Mouse (Mus musculus) CD8-positive naive resting alpha-beta T cell, adult 2 months (primary cell): ENCODE measurements around the gene AC131692.1.

Experiments
- DNase-seq, 2 experiments: peaks; one replicate each; pipeline ENCODE4 v3.0.0; 2022; ENCODE audit warnings: low read depth in 2 of 2, low spot score in 2 of 2

Gene AC131692.1

DNA sequence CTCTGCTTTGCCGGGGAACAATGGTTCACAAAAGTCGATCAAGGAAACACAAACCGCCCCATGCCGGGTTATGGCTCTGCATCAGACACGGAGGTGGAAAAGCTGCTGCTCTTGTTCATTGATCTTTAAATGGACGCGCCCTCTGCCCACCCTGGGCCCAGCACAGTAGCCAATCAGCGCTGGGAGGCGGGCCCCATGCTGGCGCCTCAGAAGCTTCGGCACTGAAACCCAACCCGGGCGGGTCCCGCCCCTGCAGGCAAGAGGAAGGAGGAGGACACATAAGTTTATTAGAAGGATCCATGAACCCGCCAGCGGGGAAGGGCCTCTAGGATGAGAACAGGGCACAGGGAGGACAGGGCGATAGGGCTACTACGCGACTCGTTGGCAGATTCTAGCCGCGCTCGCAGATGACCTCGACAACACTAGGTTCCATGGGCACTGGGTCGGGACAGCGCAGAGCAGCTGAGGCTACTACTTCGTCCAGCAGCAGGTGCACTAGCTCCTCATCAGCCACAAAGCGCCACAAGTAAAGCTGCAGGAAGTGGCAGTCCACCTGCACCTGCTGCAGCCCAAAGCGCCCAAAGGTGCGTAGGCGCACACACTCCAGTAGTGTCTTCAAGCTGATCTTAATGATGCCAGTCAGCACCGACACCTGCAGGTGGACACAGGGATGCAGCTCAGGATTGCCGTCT lies 26.3 kb upstream of the AC131692.1 start, which contains the start of gene Tm7sf2:
Gene Tm7sf2, minus strand, starts transcription at position 650 of the 692 bp plus-strand sequence.
- DNase-seq, result peak; percentile 84 to 85

GRCm38 (mm10) chr19:6068951-6069350 lies 25.3 kb upstream of the AC131692.1 start:
- DNase-seq, result peak in 1 of 2 experiments; percentile 19

- DNase-seq, result no peak
These were observed 24.4 kb upstream of the AC131692.1 start for GRCm38 (mm10) chr19:6069851-6070250.

DNA sequence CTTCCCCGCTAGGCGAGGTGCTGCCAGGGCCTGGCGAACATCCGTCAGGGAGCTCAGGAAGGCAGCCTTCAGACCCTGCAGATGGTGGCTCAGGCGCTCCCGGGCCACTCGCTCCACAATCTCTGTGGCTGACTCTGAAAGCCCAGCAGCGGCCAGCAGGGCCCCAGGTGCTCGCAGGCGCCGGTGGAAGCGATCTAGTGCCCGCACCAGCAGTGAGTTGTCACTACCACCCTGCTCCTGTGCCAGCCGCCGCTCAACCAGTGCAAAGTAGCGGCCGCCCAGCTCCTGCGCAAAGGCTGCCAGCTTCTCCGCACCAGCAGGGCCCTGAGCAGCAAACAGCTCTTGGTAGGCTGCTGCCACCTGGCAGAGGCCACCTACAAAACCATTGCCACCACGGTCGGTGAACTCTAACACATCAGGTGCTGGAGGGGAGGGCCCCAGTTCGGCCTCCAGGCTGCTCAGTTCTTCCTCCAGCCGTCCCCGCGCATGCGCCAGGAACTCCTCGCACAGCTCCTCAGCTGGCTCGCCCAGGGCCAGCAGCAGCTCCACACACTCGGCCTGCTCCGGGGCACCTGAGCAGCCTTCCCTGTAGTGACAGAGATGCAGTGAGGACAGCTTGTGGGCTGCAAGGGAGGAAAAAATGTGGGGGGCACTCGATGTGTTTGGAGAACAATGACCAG lies 23.5 kb upstream of the AC131692.1 start:
- no peak for DNase-seq

DNA sequence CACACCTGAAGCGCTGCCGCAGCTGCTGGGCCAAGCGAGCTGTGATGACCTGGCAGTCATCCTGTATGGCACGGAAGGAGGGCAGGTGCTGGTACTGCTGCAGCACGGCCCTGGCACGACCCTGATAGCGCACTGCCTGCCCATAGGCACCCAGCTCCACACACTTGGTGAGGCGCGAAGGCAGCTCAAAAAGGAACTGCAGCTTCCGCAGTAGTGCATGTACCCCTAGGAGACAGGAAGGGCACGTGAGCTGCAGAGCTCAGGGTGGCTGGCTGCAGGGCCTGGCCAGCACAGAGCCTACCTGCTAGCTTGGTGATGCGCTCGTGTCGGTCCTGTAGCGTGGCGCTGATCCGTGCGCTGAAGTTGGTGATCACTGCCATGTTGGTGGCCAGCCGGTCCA lies 23.0 kb upstream of the AC131692.1 start:
- no peak for DNase-seq

GRCm38 (mm10) chr19:6073889-6074288 lies 20.3 kb upstream of the AC131692.1 start:
- DNase-seq, result no peak

GRCm38 (mm10) chr19:6076564-6077393 lies 17.4 kb upstream of the AC131692.1 start, which contains the start of gene Vps51:
Vps51 (minus strand) TSS chr19:6077231.
- peak; percentile 78 to 85 for DNase-seq

- DNase-seq, result no peak
These were observed 14.2 kb upstream of the AC131692.1 start, which contains the start of gene Tmem262 for GRCm38 (mm10) chr19:6079983-6080480. Tmem262 (plus strand) TSS chr19:6080033.

DNA sequence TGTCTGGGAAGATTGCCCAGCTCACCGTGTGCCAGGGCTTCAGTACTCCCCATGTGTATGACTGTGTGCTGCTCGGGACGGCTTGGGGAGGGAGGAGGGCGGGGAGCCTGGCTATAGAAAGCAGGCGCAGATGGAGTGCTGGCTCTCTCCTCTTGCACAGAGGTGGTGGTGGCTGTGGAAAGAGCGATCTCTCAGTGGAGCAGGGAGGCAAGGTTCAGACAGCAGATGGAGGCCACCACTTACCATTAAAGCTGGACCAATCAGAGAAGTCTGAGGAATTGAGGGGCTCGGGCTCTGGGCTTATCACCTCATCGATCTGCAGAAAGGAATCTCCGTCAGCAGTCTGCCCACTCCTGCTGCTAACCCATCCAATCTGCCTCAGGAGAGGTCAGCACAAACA lies 12.1 kb upstream of the AC131692.1 start, which contains the start of gene Gm28374:
Gene Gm28374, minus strand, starts transcription at position 101 of the 400 bp plus-strand sequence.
- no peak for DNase-seq

- peak; percentile 94 to 95 for DNase-seq
These were observed 9.6 kb upstream of the AC131692.1 start, which contains the start of the genes Zfpl1 and Cdca5 for GRCm38 (mm10) chr19:6084478-6085248. Zfpl1 (minus strand) TSS chr19:6084956. Cdca5 (plus strand) TSS chr19:6084983.

GRCm38 (mm10) chr19:6085417-6085879 lies 8.8 kb upstream of the AC131692.1 start:
- DNase-seq, result peak in 1 of 2 experiments; percentile 40

DNA sequence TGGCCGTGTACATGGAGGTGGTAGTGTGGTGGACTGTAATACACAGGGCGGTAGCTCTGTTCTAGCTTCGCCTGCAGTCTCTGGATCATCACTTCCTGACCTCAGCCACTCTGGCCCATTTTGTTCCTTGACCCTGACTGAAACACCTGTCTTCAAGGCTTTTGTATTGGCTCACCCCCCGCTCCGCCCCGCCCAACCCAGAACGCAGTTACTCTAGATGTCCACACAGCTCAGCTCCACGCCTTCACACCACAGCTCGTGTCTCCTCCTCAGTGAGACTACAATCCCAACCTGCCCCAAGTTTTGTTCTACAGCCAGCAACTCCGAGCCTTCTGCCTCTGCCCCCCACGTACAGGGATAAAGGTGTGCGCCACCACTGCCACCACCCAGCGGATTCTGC lies 5.4 kb upstream of the AC131692.1 start:
- no peak for DNase-seq

GRCm38 (mm10) chr19:6097847-6098246 lies 3.6 kb downstream of the AC131692.1 start:
- no peak for DNase-seq

DNA sequence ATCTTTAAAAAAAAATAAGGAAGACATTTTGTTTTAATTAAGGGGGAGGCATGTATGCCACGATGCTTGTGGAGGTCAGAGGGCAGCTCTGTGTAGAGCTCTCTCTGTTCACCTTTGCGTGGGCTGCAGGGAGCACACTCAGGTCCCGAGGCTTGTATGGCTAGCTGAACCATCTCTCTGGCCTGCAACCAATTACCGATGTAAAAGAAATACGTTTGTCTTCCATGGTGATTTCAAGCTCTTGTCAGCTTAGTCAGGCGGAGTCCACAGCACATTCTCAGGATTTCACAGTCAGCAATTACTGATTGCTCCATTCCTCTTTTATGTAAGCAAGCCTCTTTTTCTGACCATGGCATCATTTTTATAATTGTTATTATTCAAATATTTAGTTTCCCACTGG lies 7.0 kb downstream of the AC131692.1 start:
- no peak for DNase-seq

DNA sequence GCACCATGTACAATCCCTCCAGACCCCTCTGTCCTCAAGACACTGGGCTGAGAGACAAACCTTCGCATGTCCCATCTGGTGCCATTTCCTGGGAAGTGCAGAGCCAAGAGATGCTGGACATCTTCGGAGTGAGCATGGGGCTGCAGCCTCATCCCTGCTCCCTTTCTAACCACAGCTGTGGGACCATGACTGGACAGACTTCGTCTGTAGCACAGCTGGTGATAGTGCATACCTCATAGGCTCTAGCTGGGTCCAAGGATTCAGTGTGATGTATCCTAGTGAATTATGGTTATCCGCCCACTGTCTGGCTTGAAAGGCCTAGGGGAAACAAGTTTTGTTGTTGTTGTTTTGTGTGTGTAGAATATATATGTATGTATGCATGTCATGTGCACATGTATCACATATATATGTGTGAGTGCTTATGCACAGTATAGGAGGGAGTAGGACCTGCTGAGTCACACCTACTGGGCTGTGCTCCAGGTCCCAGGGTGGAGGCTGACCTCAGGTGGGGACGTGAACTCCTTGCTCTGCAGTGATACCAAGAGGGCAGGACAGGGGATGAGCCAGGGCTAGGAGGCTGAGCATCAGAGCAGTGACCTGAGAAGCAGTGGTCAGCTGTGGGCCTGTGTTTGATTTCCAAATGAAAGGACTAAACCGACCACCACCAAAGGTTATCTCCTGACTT lies 8.1 kb downstream of the AC131692.1 start:
- DNase-seq, result no peak

DNA sequence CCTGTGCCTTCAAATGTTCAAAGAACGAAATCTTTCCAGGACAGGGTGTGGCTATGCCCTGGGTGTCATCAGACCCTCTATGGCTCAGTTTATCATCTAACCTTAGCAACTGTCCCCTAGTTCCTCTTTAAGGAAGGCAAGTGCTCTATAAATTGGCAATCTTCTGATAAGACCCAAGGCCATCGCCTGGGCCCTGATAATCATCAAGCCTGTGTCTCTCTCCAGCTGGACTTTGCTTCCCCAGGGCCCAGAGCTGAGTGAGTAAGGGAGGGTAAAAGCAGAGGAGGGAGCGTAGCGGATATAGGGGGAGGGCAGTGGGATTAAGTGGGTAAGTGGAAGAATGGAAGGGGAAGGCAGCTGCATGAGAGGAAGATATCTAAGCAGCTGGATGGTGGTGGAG lies 10.3 kb downstream of the AC131692.1 start:
- no peak for DNase-seq

DNA sequence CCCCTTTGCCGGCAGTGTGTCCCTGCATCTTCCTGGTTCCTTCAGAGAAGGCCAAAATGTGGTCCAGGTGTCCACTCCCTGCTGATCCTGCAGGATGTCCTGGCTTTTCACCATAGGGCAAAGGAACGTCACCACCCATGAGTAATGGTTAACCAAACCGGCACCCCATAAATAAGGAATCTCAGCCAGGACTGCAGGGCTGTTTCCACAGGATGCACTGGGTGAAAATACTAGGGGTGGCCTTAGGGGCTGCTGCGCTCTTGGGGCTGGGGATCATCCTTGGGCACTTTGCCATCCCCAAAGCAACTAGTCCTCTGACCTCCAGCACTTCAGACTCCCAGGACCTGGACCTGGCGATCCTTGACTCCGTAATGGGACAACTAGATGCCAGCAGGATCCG lies 11.4 kb downstream of the AC131692.1 start, which contains the start of gene Naaladl1:
Gene Naaladl1, plus strand, starts transcription at position 197 of the 400 bp plus-strand sequence.
- DNase-seq, result no peak

GRCm38 (mm10) chr19:6113116-6113515 lies 18.9 kb downstream of the AC131692.1 start:
- no peak for DNase-seq

DNA sequence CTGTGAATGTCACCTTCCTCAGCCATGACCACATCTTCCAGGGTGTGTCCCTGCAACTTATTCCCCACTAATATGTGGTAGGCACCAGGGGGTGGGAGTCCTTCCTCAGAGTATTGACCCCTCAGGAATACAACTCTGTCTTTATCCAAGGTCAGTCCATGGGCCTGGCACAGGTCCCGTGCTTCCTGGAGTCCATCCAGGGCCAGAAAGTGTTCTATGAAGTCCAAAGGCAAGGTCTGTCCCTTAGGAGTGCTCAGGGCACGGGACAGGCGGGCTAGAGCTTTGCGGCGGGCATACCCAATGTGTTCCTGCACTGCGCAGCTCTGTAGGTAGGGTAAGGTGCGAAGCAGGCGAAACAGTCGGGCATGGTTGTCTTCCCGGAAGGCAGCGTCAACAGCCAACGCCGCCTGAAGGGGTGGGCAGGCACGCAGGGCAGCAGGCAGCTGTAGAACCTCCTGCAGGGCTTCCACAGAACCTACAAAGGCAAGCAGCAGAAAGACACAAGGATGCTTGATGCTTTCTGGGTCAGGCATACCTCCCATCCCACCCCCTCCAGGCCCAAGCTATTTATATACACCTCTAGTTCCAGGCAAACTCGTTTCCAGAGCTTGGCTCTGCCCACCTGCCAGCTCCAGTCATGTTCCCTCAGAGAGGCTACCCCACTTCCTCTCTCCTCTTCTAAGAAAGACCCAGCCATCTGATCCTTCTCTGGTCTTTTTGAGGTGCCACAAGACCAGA lies 22.1 kb downstream of the AC131692.1 start:
- no peak for DNase-seq
